Mouse (Mus musculus) MEL (cell line): ENCODE results near the gene Eml5.

ENCODE experiments used
- CHD2 ChIP-seq: IDR thresholded peaks from 2 replicates; pipeline ENCODE4 v1.6.1; 2011; ENCODE audit warnings: low read length, improper control_type of control experiment
- CTCF ChIP-seq, 3 experiments: IDR thresholded peaks in 2 of 3; conservative IDR thresholded peaks in 1 of 3; 2 replicates each; pipeline ENCODE4 v1.5.1; 2011 to 2012; ENCODE audit warnings: low read length in 3 of 3, low read depth in 2 of 3, mild to moderate bottlenecking in 2 of 3, improper control_type of control experiment in 1 of 3, inconsistent platforms in 1 of 3, mixed read lengths in 1 of 3, moderate library complexity in 1 of 3; ENCODE audit not compliant: control insufficient read depth in 1 of 3, insufficient read depth in 1 of 3, poor library complexity in 1 of 3, severe bottlenecking in 1 of 3
- E2F4 ChIP-seq: IDR thresholded peaks from 2 replicates; pipeline ENCODE4 v1.6.1; 2011; ENCODE audit warnings: low read depth, low read length, improper control_type of control experiment, borderline replicate concordance
- EP300 ChIP-seq, 2 experiments: IDR thresholded peaks; 2 replicates each; pipeline ENCODE4 v1.6.1; 2011; ENCODE audit warnings: improper control_type of control experiment in 2 of 2, low read length in 2 of 2, low read depth in 1 of 2, mild to moderate bottlenecking in 1 of 2
- GATA1 ChIP-seq: IDR thresholded peaks from 2 replicates; pipeline ENCODE4 v1.6.1; 2011; ENCODE audit warnings: low read depth, low read length, improper control_type of control experiment
- MAZ ChIP-seq: IDR thresholded peaks from 2 replicates; pipeline ENCODE4 v1.6.1; 2012; ENCODE audit warnings: low read depth, mild to moderate bottlenecking, inconsistent platforms, low read length, improper control_type of control experiment
- MEF2A ChIP-seq: IDR thresholded peaks from 2 replicates; pipeline ENCODE4 v1.6.1; 2014; ENCODE audit warnings: low read depth, mild to moderate bottlenecking, inconsistent platforms, low read length, improper control_type of control experiment; ENCODE audit not compliant: poor library complexity, insufficient replicate concordance, severe bottlenecking; ENCODE audit errors: extremely low read depth
- MYC ChIP-seq: IDR thresholded peaks from 2 replicates; pipeline ENCODE4 v1.6.1; 2011; ENCODE audit warnings: low read depth, mild to moderate bottlenecking, low read length, improper control_type of control experiment, moderate library complexity
- NELFE ChIP-seq: IDR thresholded peaks from 2 replicates; pipeline ENCODE4 v1.6.1; 2011; ENCODE audit warnings: low read depth, low read length, improper control_type of control experiment
- POLR2AphosphoS2 ChIP-seq: IDR thresholded peaks from 2 replicates; pipeline ENCODE4 v1.6.1; 2011; ENCODE audit warnings: low read length, improper control_type of control experiment
- UBTF ChIP-seq: IDR thresholded peaks from 2 replicates; pipeline ENCODE4 v1.6.1; 2012; ENCODE audit warnings: low read depth, mild to moderate bottlenecking, inconsistent platforms, low read length, improper control_type of control experiment, moderate library complexity, borderline replicate concordance; ENCODE audit not compliant: insufficient read depth
- USF2 ChIP-seq, 2 experiments: IDR thresholded peaks; 2 replicates each; pipeline ENCODE4 v1.6.1; 2011 to 2012; ENCODE audit warnings: improper control_type of control experiment in 2 of 2, low read length in 2 of 2, borderline replicate concordance in 1 of 2, inconsistent platforms in 1 of 2, low read depth in 1 of 2, mild to moderate bottlenecking in 1 of 2; ENCODE audit not compliant: insufficient read depth in 1 of 2
- ZKSCAN1 ChIP-seq: IDR thresholded peaks from 2 replicates; pipeline ENCODE4 v1.6.1; 2012; ENCODE audit warnings: low read depth, mild to moderate bottlenecking, inconsistent platforms, low read length, improper control_type of control experiment, moderate library complexity
- ZNF384 ChIP-seq: IDR thresholded peaks from 2 replicates; pipeline ENCODE4 v1.6.1; 2012; ENCODE audit warnings: low read depth, mild to moderate bottlenecking, inconsistent platforms, low read length, improper control_type of control experiment

DNA sequence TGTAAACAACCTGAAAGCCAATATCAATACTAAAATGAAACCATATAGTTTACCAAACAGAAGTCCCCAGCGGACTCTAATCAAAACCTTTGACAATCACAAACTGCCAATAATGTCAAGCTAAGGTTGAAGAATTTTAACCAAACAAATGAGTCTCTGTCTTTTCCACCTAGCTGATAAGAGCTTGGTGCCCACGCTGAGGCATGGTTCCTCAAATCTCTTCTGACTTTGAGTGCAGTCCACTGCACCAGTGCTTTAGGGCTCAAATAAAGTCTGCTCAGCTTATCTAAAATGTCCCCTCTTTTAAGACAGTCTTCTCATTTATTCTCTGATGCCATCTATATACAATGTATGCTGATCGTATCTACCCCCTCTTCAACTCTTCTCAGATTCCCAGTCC lies 61.1 kb downstream of the Eml5 start:
- TF ChIP-seq ZKSCAN1 (no peak), NELFE (no peak), UBTF (no peak), EP300 (IDR thresholded peaks at IDR 0.05; ENCODE audit: low read depth in 1 of 2, low read length in 2 of 2) (no peak; a peak in 1 of 4 replicates), POLR2AphosphoS2 (no peak), CTCF (IDR thresholded peaks at IDR 0.05 in 2 of 3, conservative IDR thresholded peaks at IDR 0.05 in 1 of 3; ENCODE audit: control insufficient read depth in 1 of 3, insufficient read depth in 1 of 3, low read depth in 2 of 3, low read length in 3 of 3, poor library complexity in 1 of 3, severe bottlenecking in 1 of 3) (no peak), MEF2A (no peak), ZNF384 (no peak), MAZ (no peak), GATA1 (no peak), E2F4 (no peak), MYC (no peak), USF2 (IDR thresholded peaks at IDR 0.05; ENCODE audit: borderline replicate concordance in 1 of 2, insufficient read depth in 1 of 2, low read depth in 1 of 2, low read length in 2 of 2) (no peak), CHD2 (no peak)
